12 mouse cellular contexts compared by ENCODE assay signal in genomic region chr11:86583990-86584897, GRCm38 (mm10). TPM values are rescaled to one million over a fixed set of nuclear protein-coding genes. Genes with fewer than 3 reads are reported as not detected.
DNase-seq lines count a peak whose midpoint lies in the region; ATAC-seq lines count a peak whose summit lies in the region.
"Had no signal": no experiment of that assay in that cellular context is flagged by ENCODE, and none has a peak within 500 bp of the region (broad histone marks: within the 10 kb centered on the region; RNA-seq: fewer than 3 reads in every experiment).

No protein-coding gene starts in this region.

- H3K4me2 ChIP-seq in heart, embryonic 11.5 days = peak overlapping the region; percentile 76

- ATAC-seq in heart, embryonic 11.5 days (replicated peaks; ENCODE audit: insufficient number of reproducible peaks, low FRiP score, low TSS enrichment) = no peak
- no peak for ATAC-seq in megakaryocyte, adult 5-6 weeks (ENCODE audit: poor library complexity, severe bottlenecking)
- ATAC-seq: midbrain, embryonic 16.5 days had no signal

- no peaks in the 10 kb centered on the region for H3K9me3 ChIP-seq in heart, embryonic 11.5 days (replicated peaks; ENCODE audit: control insufficient read depth, low read length)
- H3K9me3 ChIP-seq in megakaryocyte, embryonic 14.5 days = no peaks in the 10 kb centered on the region
- H3K9me3 ChIP-seq in hindbrain, embryonic 10.5 days = no peaks in the 10 kb centered on the region

- no peak overlapping the region; the same call in 1 of the 2 replicates for H3K9ac ChIP-seq in heart, embryonic 11.5 days (ENCODE audit: low read depth, low read length)

- H3K27ac ChIP-seq in heart, embryonic 11.5 days (ENCODE audit: low read depth, low read length) = peak overlapping the region; percentile 32; the same call in 1 of the 2 replicates
- no peak overlapping the region for H3K27ac ChIP-seq in hindbrain, embryonic 10.5 days

- no peak for DNase-seq in heart, adult 8-10 months (ENCODE audit: low spot score)
- peak; percentile 44 for DNase-seq in liver
- DNase-seq in hindbrain, embryonic 10.5 days (ENCODE audit: low spot score) = no peak
- no peak for DNase-seq in left cerebral cortex, postnatal 36 days (ENCODE audit: low spot score in 2 of 2)
- no peak for DNase-seq in adrenal gland, postnatal 14 days
- DNase-seq: adrenal gland, adult 8-10 months; cerebellum, adult 9-10 months; kidney, postnatal 10 days had no signal

- peak overlapping the region; percentile 56 for H3K4me3 ChIP-seq in heart, embryonic 11.5 days (ENCODE audit: low read depth, low read length)
- peak overlapping the region; percentile 93 for H3K4me3 ChIP-seq in megakaryocyte, embryonic 14.5 days (replicated peaks)
- H3K4me3 ChIP-seq in hindbrain, embryonic 10.5 days = no peak overlapping the region

- no peaks in the 10 kb centered on the region for H3K27me3 ChIP-seq in heart, embryonic 11.5 days (ENCODE audit: control insufficient read depth, insufficient read depth, low read length)
- no peaks in the 10 kb centered on the region for H3K27me3 ChIP-seq in megakaryocyte, embryonic 14.5 days (replicated peaks)
- H3K27me3 ChIP-seq in hindbrain, embryonic 10.5 days (ENCODE audit: insufficient read depth, poor library complexity, severe bottlenecking) = no peaks in the 10 kb centered on the region

- WGBS in heart, embryonic 11.5 days (ENCODE audit: insufficient replicate concordance) = 72% methylated on average over 14 of the region's 14 CpGs
- WGBS in hindbrain, embryonic 10.5 days = 89% methylated on average over 14 of the region's 14 CpGs

- intact Hi-C loops in left cerebral cortex, postnatal 36 days (cut with DNase I) = no loop called here

- no peaks in the 10 kb centered on the region for H3K36me3 ChIP-seq in heart, embryonic 11.5 days (ENCODE audit: control insufficient read depth, insufficient read depth, low read length)
- H3K36me3 ChIP-seq in megakaryocyte, embryonic 14.5 days (replicated peaks; ENCODE audit: low read length) = peaks cover 36% of the 10 kb centered on the region
- peaks cover 7% of the 10 kb centered on the region for H3K36me3 ChIP-seq in hindbrain, embryonic 10.5 days

- peaks cover 25% of the 10 kb centered on the region for H3K4me1 ChIP-seq in heart, embryonic 11.5 days (ENCODE audit: control insufficient read depth, insufficient read depth, low read length)
- H3K4me1 ChIP-seq in megakaryocyte, embryonic 14.5 days = peaks cover 61% of the 10 kb centered on the region
- H3K4me1 ChIP-seq in hindbrain, embryonic 10.5 days (replicated peaks) = peaks cover 26% of the 10 kb centered on the region

RNA-seq across cellular contexts. Expression of gene Tubd1, which starts 39.5 kb away (rescaled TPM):
- 10.6 and 12.2 TPM in 2 replicates for polyA plus RNA-seq in heart, embryonic 11.5 days (2014; fragmentation: Nextera tagmentation; extraction: Ambion mirVana)
- total RNA-seq in heart, adult 8-10 months (2022) = 1 to 10 TPM; 5.4 to 6.2 (median 5.8) TPM
- 0.32 TPM in 1 of 2 replicates, not detected in the other for polyA plus RNA-seq in megakaryocyte, embryonic 14.5 days (2012; ENCODE audit: insufficient read depth, low replicate concordance)
- total RNA-seq in megakaryocyte, adult 5-6 weeks (2015) = 7.8 and 9.6 TPM in 2 replicates
- 5.4 and 5.5 TPM in 2 replicates for total RNA-seq in megakaryocyte, adult 5-6 weeks (2017)
- 12.7 and 12.8 TPM in 2 replicates for polyA plus RNA-seq in hindbrain, embryonic 10.5 days (2016; fragmentation: Nextera tagmentation; extraction: Ambion mirVana)
- total RNA-seq in left cerebral cortex, postnatal 36 days (2021) = 1 to 10 TPM; 5.3 to 6.1 TPM
- total RNA-seq in adrenal gland, postnatal 14 days (2021) = 9.1 and 9.8 TPM in 2 replicates

RNA-seq across cellular contexts. Expression of gene Rps6kb1, which starts 39.6 kb away (rescaled TPM):
- 43.4 and 50.0 TPM in 2 replicates for polyA plus RNA-seq in heart, embryonic 11.5 days (2014; fragmentation: Nextera tagmentation; extraction: Ambion mirVana)
- 10 to 100 TPM; 16.5 to 24.5 (median 23.9) TPM for total RNA-seq in heart, adult 8-10 months (2022)
- polyA plus RNA-seq in megakaryocyte, embryonic 14.5 days (2012; ENCODE audit: insufficient read depth, low replicate concordance) = 5.3 TPM in 1 of 2 replicates, not detected in the other
- 30.4 and 38.4 TPM in 2 replicates for total RNA-seq in megakaryocyte, adult 5-6 weeks (2015)
- total RNA-seq in megakaryocyte, adult 5-6 weeks (2017) = 29.9 and 35.4 TPM in 2 replicates
- 43.5 and 53.6 TPM in 2 replicates for polyA plus RNA-seq in hindbrain, embryonic 10.5 days (2016; fragmentation: Nextera tagmentation; extraction: Ambion mirVana)
- 10 to 100 TPM; 33.7 to 38.4 TPM for total RNA-seq in left cerebral cortex, postnatal 36 days (2021)
- 39.4 and 45.2 TPM in 2 replicates for total RNA-seq in adrenal gland, postnatal 14 days (2021)
